9 mouse cellular contexts compared by ENCODE assay signal in the genomic region with DNA sequence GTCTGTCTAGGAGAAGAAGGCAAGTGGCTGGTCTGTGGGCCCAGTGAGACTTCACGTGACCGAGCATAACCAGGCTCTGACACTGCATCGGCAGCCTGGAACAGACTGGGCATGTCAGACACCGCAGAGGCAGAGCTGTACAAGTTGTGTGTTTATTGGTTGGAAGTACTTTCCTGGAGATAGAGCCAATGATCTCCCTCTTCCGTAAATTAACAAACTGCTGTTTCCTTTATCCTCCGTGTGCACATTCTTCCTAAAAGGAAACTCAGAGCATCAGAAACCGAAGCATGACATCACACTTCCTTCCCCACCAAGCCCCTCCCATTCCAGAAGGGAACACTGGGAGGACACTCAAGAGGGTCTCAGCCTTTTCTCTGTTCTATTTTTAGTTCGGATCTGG.
DNase-seq lines count a peak whose midpoint lies in the region; ATAC-seq lines count a peak whose summit lies in the region.
"Had no signal": no experiment of that assay in that cellular context is flagged by ENCODE, and none has a peak within 500 bp of the region (broad histone marks: within the 10 kb centered on the region; RNA-seq: fewer than 3 reads in every experiment).

No protein-coding gene starts in this region.

- no peak overlapping the region; the same call in 1 of the 2 replicates for H3K27ac ChIP-seq in intestine, embryonic 16.5 days (ENCODE audit: low read length)
- peak overlapping the region; percentile 34; the same call in 1 of the 2 replicates for H3K27ac ChIP-seq in lung, embryonic 15.5 days
- no peak overlapping the region for H3K27ac ChIP-seq in midbrain, embryonic 16.5 days (ENCODE audit: low read length)
- H3K27ac ChIP-seq: limb, embryonic 12.5 days had no signal

- H3K27me3 ChIP-seq in intestine, embryonic 16.5 days (replicated peaks; ENCODE audit: control insufficient read depth, insufficient read depth, low read length), result no peaks in the 10 kb centered on the region
- H3K27me3 ChIP-seq in lung, embryonic 15.5 days, result no peaks in the 10 kb centered on the region
- no peaks in the 10 kb centered on the region for H3K27me3 ChIP-seq in midbrain, embryonic 16.5 days (ENCODE audit: control insufficient read depth, insufficient read depth, low read depth, low read length)

- DNase-seq in adrenal gland, postnatal 36 days, result peak; percentile 18 to 25
- no peak for DNase-seq in adrenal gland, adult 8-10 months
- peak; percentile 60 to 81 for DNase-seq in heart, adult 18-20 months
- DNase-seq in left cerebral cortex, postnatal 14 days (ENCODE audit: low spot score in 2 of 2), result no peak
- DNase-seq in layer of hippocampus, adult 9-11 months, result no peak

- 0 out of 2 replicates have a peak overlapping the region, but pooled peaks have one; percentile 5 for H3K4me3 ChIP-seq in intestine, embryonic 16.5 days (ENCODE audit: low read length)
- no peak overlapping the region for H3K4me3 ChIP-seq in lung, embryonic 15.5 days
- H3K4me3 ChIP-seq in midbrain, embryonic 16.5 days (ENCODE audit: low read depth, low read length), result no peak overlapping the region
- H3K4me3 ChIP-seq: limb, embryonic 12.5 days had no signal

- intact Hi-C loops in left cerebral cortex, postnatal 14 days (cut with DNase I), result no loop called here

- peak; percentile 74 for ATAC-seq in intestine, embryonic 16.5 days
- peak; percentile 49; the same call in 1 of the 2 replicates for ATAC-seq in lung, embryonic 15.5 days (ENCODE audit: borderline replicate concordance, extremely low read depth, low FRiP score, low TSS enrichment)
- ATAC-seq in midbrain, embryonic 16.5 days, result no peak

- peak overlapping the region; percentile 30; the same call in 1 of the 2 replicates for H3K4me2 ChIP-seq in intestine, embryonic 16.5 days (ENCODE audit: low read depth, low read length)
- peak overlapping the region; percentile 6 for H3K4me2 ChIP-seq in lung, embryonic 15.5 days
- H3K4me2 ChIP-seq in midbrain, embryonic 16.5 days (ENCODE audit: low read length), result no peak overlapping the region
- H3K4me2 ChIP-seq: limb, embryonic 12.5 days had no signal

- no peaks in the 10 kb centered on the region for H3K9me3 ChIP-seq in intestine, embryonic 16.5 days (ENCODE audit: control insufficient read depth, low read length)
- H3K9me3 ChIP-seq in lung, embryonic 15.5 days, result no peaks in the 10 kb centered on the region
- no peaks in the 10 kb centered on the region for H3K9me3 ChIP-seq in midbrain, embryonic 16.5 days (replicated peaks; ENCODE audit: control insufficient read depth, low read length, poor library complexity, severe bottlenecking)
- H3K9me3 ChIP-seq: limb, embryonic 12.5 days had no signal

- H3K4me1 ChIP-seq in intestine, embryonic 16.5 days (ENCODE audit: control insufficient read depth, insufficient read depth, low read length), result peaks cover 9% of the 10 kb centered on the region; the same call in 1 of the 2 replicates
- H3K4me1 ChIP-seq in lung, embryonic 15.5 days, result peaks cover 8% of the 10 kb centered on the region; the same call in 1 of the 2 replicates
- H3K4me1 ChIP-seq in midbrain, embryonic 16.5 days (ENCODE audit: control insufficient read depth, insufficient read depth, low read length), result peaks cover 12% of the 10 kb centered on the region

- no peak overlapping the region for H3K9ac ChIP-seq in intestine, embryonic 16.5 days (ENCODE audit: low read depth, low read length)
- no peak overlapping the region for H3K9ac ChIP-seq in lung, embryonic 15.5 days
- no peak overlapping the region for H3K9ac ChIP-seq in midbrain, embryonic 16.5 days (ENCODE audit: low read depth, low read length)
- H3K9ac ChIP-seq: limb, embryonic 12.5 days had no signal

- H3K36me3 ChIP-seq in intestine, embryonic 16.5 days (ENCODE audit: control insufficient read depth, insufficient read depth, low read length), result no peaks in the 10 kb centered on the region
- no peaks in the 10 kb centered on the region for H3K36me3 ChIP-seq in lung, embryonic 15.5 days
- H3K36me3 ChIP-seq in midbrain, embryonic 16.5 days (ENCODE audit: control insufficient read depth, insufficient read depth, low read length), result no peaks in the 10 kb centered on the region
- H3K36me3 ChIP-seq: limb, embryonic 12.5 days had no signal

- WGBS in intestine, embryonic 16.5 days, result 46% methylated on average over 8 of the region's 8 CpGs
- 40% methylated on average over 8 of the region's 8 CpGs for WGBS in lung, embryonic 15.5 days
- 79% methylated on average over 8 of the region's 8 CpGs for WGBS in midbrain, embryonic 16.5 days

Comparison
In these comparisons a context has a peak if more than half of its experiments do, and no peak if none do; other contexts are left out.
1. DNase-seq: peak in adrenal gland, postnatal 36 days (2 of 2) and heart, adult 18-20 months (2 of 2); none in adrenal gland, adult 8-10 months (single experiment), left cerebral cortex, postnatal 14 days (0 of 2) and layer of hippocampus, adult 9-11 months (single experiment).